27 mouse cellular contexts compared by ENCODE assay signal in the genomic region with DNA sequence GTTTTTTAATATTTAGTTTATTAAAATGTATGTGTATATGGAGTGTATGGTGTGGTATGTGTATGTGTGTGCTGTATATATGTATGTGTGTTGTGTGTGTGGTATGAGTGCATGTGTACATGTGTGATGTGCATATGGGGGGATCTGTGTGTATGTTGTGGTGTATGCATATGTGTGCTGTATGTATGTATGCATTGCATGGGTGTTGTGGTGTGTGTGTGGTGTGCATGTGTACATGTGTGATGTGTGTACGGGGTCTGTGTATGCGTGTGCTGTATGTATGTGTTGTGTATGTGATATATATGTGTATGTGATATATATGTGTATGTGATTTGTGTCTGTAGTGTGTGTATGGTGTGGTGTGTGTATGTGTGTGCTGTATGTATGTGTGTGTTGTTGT.
DNase-seq lines count a peak whose midpoint lies in the region; ATAC-seq and TF ChIP-seq lines count a peak whose summit lies in the region.
"Had no signal": no experiment of that assay in that cellular context is flagged by ENCODE, and none has a peak within 500 bp of the region (broad histone marks: within the 10 kb centered on the region; RNA-seq: fewer than 3 reads in every experiment).

No protein-coding gene starts in this region.

- 98% methylated on average over 2 of the region's 2 CpGs for WGBS in forebrain, embryonic 12.5 days
- 94% methylated on average over 2 of the region's 2 CpGs for WGBS in forebrain, embryonic 13.5 days
- WGBS in kidney, postnatal 0 days, result 93% methylated on average over 2 of the region's 2 CpGs
- WGBS in kidney, adult 2 months, result 99% methylated on average over 2 of the region's 2 CpGs

- no peaks in the 10 kb centered on the region for H3K4me1 ChIP-seq in forebrain, embryonic 12.5 days
- no peaks in the 10 kb centered on the region for H3K4me1 ChIP-seq in forebrain, embryonic 13.5 days
- no peaks in the 10 kb centered on the region for H3K4me1 ChIP-seq in kidney, postnatal 0 days (replicated peaks; ENCODE audit: insufficient read depth, low read length)
- H3K4me1 ChIP-seq in kidney, adult 2 months (ENCODE audit: control insufficient read depth, insufficient read depth, low read length), result no peaks in the 10 kb centered on the region
- H3K4me1 ChIP-seq in megakaryocyte, embryonic 14.5 days, result no peaks in the 10 kb centered on the region
- no peaks in the 10 kb centered on the region for H3K4me1 ChIP-seq in MEL (ENCODE audit: control insufficient read depth in 1 of 2, insufficient read depth in 2 of 2, low read length in 2 of 2)
- H3K4me1 ChIP-seq: embryonic facial prominence, embryonic 15.5 days; heart, embryonic 12.5 days had no signal

- no peak for TF ChIP-seq RAD21 in MEL (IDR thresholded peaks at IDR 0.05; ENCODE audit: low read depth, low read length)

- DNase-seq in kidney, postnatal 0 days (ENCODE audit: low spot score), result no peak
- no peak for DNase-seq in kidney, adult 2 months
- no peak for DNase-seq in MEL (ENCODE audit: low read depth, low spot score)
- DNase-seq: adrenal gland, postnatal 10 days; cerebellum, adult 11 months; cerebellum, adult 9-10 months; embryo, embryonic 11 days; gastrocnemius, adult 2 months; gastrocnemius, postnatal 36 days; heart, adult 2 months; heart, postnatal 4 days; kidney, postnatal 25 days; lung, postnatal 4 days; right cerebral cortex, adult 18-20 months; spleen, adult 18-20 months; thymus, postnatal 14 days had no signal

- no peak for TF ChIP-seq POLR2A in kidney, adult 2 months (IDR thresholded peaks at IDR 0.05; ENCODE audit: low read depth, low read length)
- no peak for TF ChIP-seq POLR2A in MEL (IDR thresholded peaks at IDR 0.05; ENCODE audit: control insufficient read depth in 1 of 2, insufficient read depth in 1 of 2, low read depth in 1 of 2, low read length in 2 of 2, poor library complexity in 1 of 2)

- TF ChIP-seq CTCF in kidney, postnatal 0 days (IDR thresholded peaks at IDR 0.05; ENCODE audit: low read depth), result no peak
- no peak for TF ChIP-seq CTCF in kidney, adult 2 months (conservative IDR thresholded peaks at IDR 0.05; ENCODE audit: insufficient read depth, insufficient read length, low read depth, low read length)
- no peak for TF ChIP-seq CTCF in MEL (IDR thresholded peaks at IDR 0.05 in 2 of 3, conservative IDR thresholded peaks at IDR 0.05 in 1 of 3; ENCODE audit: control insufficient read depth in 1 of 3, insufficient read depth in 1 of 3, low read depth in 2 of 3, low read length in 3 of 3, poor library complexity in 1 of 3, severe bottlenecking in 1 of 3)

- H3K36me3 ChIP-seq in forebrain, embryonic 12.5 days (replicated peaks), result no peaks in the 10 kb centered on the region
- H3K36me3 ChIP-seq in forebrain, embryonic 13.5 days (ENCODE audit: poor library complexity, severe bottlenecking), result no peaks in the 10 kb centered on the region
- no peaks in the 10 kb centered on the region for H3K36me3 ChIP-seq in kidney, postnatal 0 days (ENCODE audit: insufficient read depth, low read length)
- no peaks in the 10 kb centered on the region for H3K36me3 ChIP-seq in kidney, adult 2 months (ENCODE audit: control insufficient read depth, insufficient read depth, low read length)
- H3K36me3 ChIP-seq in megakaryocyte, embryonic 14.5 days (replicated peaks; ENCODE audit: low read length), result no peaks in the 10 kb centered on the region
- H3K36me3 ChIP-seq in MEL (ENCODE audit: control insufficient read depth in 1 of 2, insufficient read depth in 2 of 2, low read length in 2 of 2), result no peaks in the 10 kb centered on the region
- H3K36me3 ChIP-seq: embryonic facial prominence, embryonic 15.5 days; G1E; heart, embryonic 12.5 days had no signal

- H3K9ac ChIP-seq in forebrain, embryonic 12.5 days, result no peak overlapping the region
- H3K9ac ChIP-seq in forebrain, embryonic 13.5 days, result no peak overlapping the region
- no peak overlapping the region for H3K9ac ChIP-seq in kidney, postnatal 0 days (ENCODE audit: low read depth, low read length)
- no peak overlapping the region for H3K9ac ChIP-seq in MEL (ENCODE audit: control insufficient read depth, low read depth, low read length, poor library complexity, severe bottlenecking)
- H3K9ac ChIP-seq: embryonic facial prominence, embryonic 15.5 days; heart, embryonic 12.5 days had no signal

- no peak overlapping the region for H3K27ac ChIP-seq in forebrain, embryonic 12.5 days
- H3K27ac ChIP-seq in forebrain, embryonic 13.5 days, result no peak overlapping the region
- no peak overlapping the region for H3K27ac ChIP-seq in kidney, postnatal 0 days
- H3K27ac ChIP-seq in kidney, adult 2 months (ENCODE audit: insufficient read depth, low read depth, low read length), result no peak overlapping the region
- H3K27ac ChIP-seq in MEL (ENCODE audit: control insufficient read depth, low read depth, low read length), result no peak overlapping the region
- H3K27ac ChIP-seq: embryonic facial prominence, embryonic 15.5 days; gastrocnemius, adult 2 months; heart, adult 2 months had no signal

- H3K79me2 ChIP-seq in MEL (ENCODE audit: control insufficient read depth, insufficient read depth, low read length, poor library complexity), result no peaks in the 10 kb centered on the region

- 0 out of 2 replicates have a peak, but pooled peaks have one; percentile 9 for ATAC-seq in forebrain, embryonic 12.5 days (ENCODE audit: low FRiP score)
- ATAC-seq in forebrain, embryonic 13.5 days, result no peak
- ATAC-seq in kidney, postnatal 0 days (replicated peaks; ENCODE audit: low FRiP score, low read depth), result 0 out of 2 replicates have a peak, but pooled peaks have one; percentile 17
- ATAC-seq in megakaryocyte, adult 5-6 weeks (ENCODE audit: poor library complexity, severe bottlenecking), result no peak
- ATAC-seq in cerebellum, adult (ENCODE audit: insufficient number of reproducible peaks, low FRiP score, low TSS enrichment), result no peak
- ATAC-seq: forebrain, embryonic 14.5 days; intestine, postnatal 0 days; Patski had no signal

- no peak for TF ChIP-seq EP300 in MEL (IDR thresholded peaks at IDR 0.05; ENCODE audit: low read depth in 1 of 2, low read length in 2 of 2)

- no peaks in the 10 kb centered on the region for H3K27me3 ChIP-seq in forebrain, embryonic 12.5 days
- no peaks in the 10 kb centered on the region for H3K27me3 ChIP-seq in forebrain, embryonic 13.5 days
- H3K27me3 ChIP-seq in kidney, postnatal 0 days (ENCODE audit: insufficient read depth, low read length), result no peaks in the 10 kb centered on the region
- no peaks in the 10 kb centered on the region for H3K27me3 ChIP-seq in kidney, adult 2 months (replicated peaks; ENCODE audit: control insufficient read depth, insufficient read depth, low read length)
- H3K27me3 ChIP-seq in megakaryocyte, embryonic 14.5 days (replicated peaks), result no peaks in the 10 kb centered on the region
- H3K27me3 ChIP-seq in MEL (ENCODE audit: control insufficient read depth in 1 of 2, insufficient read depth in 2 of 2, low read length in 2 of 2), result no peaks in the 10 kb centered on the region
- H3K27me3 ChIP-seq: embryonic facial prominence, embryonic 15.5 days; heart, embryonic 12.5 days; Patski had no signal

- no peak overlapping the region for H3K4me2 ChIP-seq in forebrain, embryonic 12.5 days
- H3K4me2 ChIP-seq in forebrain, embryonic 13.5 days, result no peak overlapping the region
- no peak overlapping the region for H3K4me2 ChIP-seq in kidney, postnatal 0 days (ENCODE audit: low read length)
- H3K4me2 ChIP-seq: embryonic facial prominence, embryonic 15.5 days; heart, embryonic 12.5 days had no signal

- H3K4me3 ChIP-seq in forebrain, embryonic 12.5 days (replicated peaks), result no peak overlapping the region
- H3K4me3 ChIP-seq in forebrain, embryonic 13.5 days, result no peak overlapping the region
- no peak overlapping the region for H3K4me3 ChIP-seq in kidney, postnatal 0 days (replicated peaks; ENCODE audit: low read depth, low read length)
- no peak overlapping the region for H3K4me3 ChIP-seq in kidney, adult 2 months (ENCODE audit: insufficient read depth, low read depth, low read length)
- peak overlapping the region; percentile 74 for H3K4me3 ChIP-seq in megakaryocyte, embryonic 14.5 days (replicated peaks)
- H3K4me3 ChIP-seq in MEL (ENCODE audit: control insufficient read depth in 1 of 2, insufficient read depth in 1 of 2, low read depth in 2 of 2, low read length in 2 of 2), result no peak overlapping the region
- H3K4me3 ChIP-seq: embryonic facial prominence, embryonic 15.5 days; gastrocnemius, adult 2 months; heart, adult 2 months; heart, embryonic 12.5 days had no signal

- no peaks in the 10 kb centered on the region for H3K9me3 ChIP-seq in forebrain, embryonic 12.5 days
- no peaks in the 10 kb centered on the region for H3K9me3 ChIP-seq in forebrain, embryonic 13.5 days (replicated peaks)
- no peaks in the 10 kb centered on the region for H3K9me3 ChIP-seq in kidney, postnatal 0 days (replicated peaks; ENCODE audit: low read length)
- H3K9me3 ChIP-seq in megakaryocyte, embryonic 14.5 days, result no peaks in the 10 kb centered on the region
- no peaks in the 10 kb centered on the region for H3K9me3 ChIP-seq in MEL (replicated peaks; ENCODE audit: insufficient read depth, low read length)
- H3K9me3 ChIP-seq: embryonic facial prominence, embryonic 15.5 days; heart, embryonic 12.5 days had no signal

TF ChIP-seq in MEL, 35 proteins besides CTCF, POLR2A, EP300 and RAD21:
- TF ChIP-seq POLR2AphosphoS5 (IDR thresholded peaks at IDR 0.05; ENCODE audit: borderline replicate concordance, low read depth, low read length), result peak; percentile 81; the same call in 1 of the 2 replicates
- no peak for TF ChIP-seq E2F4 (IDR thresholded peaks at IDR 0.05; ENCODE audit: borderline replicate concordance, low read depth, low read length)

Comparison
In these comparisons a context has a peak if more than half of its experiments do, and no peak if none do; other contexts are left out.
1. ATAC-seq: peak in forebrain, embryonic 12.5 days (single experiment) and kidney, postnatal 0 days (single experiment); none in forebrain, embryonic 13.5 days (single experiment), megakaryocyte, adult 5-6 weeks (single experiment) and cerebellum, adult (single experiment).